Mouse (Mus musculus) embryo, embryonic 10 days (tissue): ENCODE data around the gene Gpc5.
A peak's percentile ranks its signal among the peaks of the same experiment; 100 is the strongest.
"Not testable (repeated sequence)": the region's sequence is repeated elsewhere in the genome, so short reads cannot be mapped to it uniquely, and the experiment has no call there.

Experiments used
- DNase-seq: peaks from one replicate; pipeline ENCODE4 v3.0.0-alpha.2; 2015; ENCODE audit warnings: low spot score

Gpc5 gene

GRCm38 (mm10) chr14:115092081-115092480, at the start of gene Gpc5:
TSS of gene Gpc5 (plus strand) at chr14:115092215.
- DNase-seq, result peak; percentile 88

- DNase-seq, result peak; percentile 18
These were observed 49.4 kb upstream of the Gpc5 start for GRCm38 (mm10) chr14:115042660-115043059.

GRCm38 (mm10) chr14:115044016-115044415, 48.0 kb upstream of the Gpc5 start:
- DNase-seq, result no peak

GRCm38 (mm10) chr14:115045712-115046111, 46.3 kb upstream of the Gpc5 start:
- no peak for DNase-seq

- DNase-seq, result peak; percentile 12
These were observed 44.7 kb upstream of the Gpc5 start for GRCm38 (mm10) chr14:115047316-115047715.

GRCm38 (mm10) chr14:115047990-115048862, 43.8 kb upstream of the Gpc5 start:
- DNase-seq, result peak; percentile 20

GRCm38 (mm10) chr14:115048863-115049566, 43.0 kb upstream of the Gpc5 start:
- peak; percentile 63 for DNase-seq

GRCm38 (mm10) chr14:115049831-115050230, 42.2 kb upstream of the Gpc5 start:
- DNase-seq, result no peak

- no peak for DNase-seq
These were observed 40.8 kb upstream of the Gpc5 start for GRCm38 (mm10) chr14:115051106-115051760.

- no peak for DNase-seq
These were observed 39.6 kb upstream of the Gpc5 start for GRCm38 (mm10) chr14:115052371-115052770.

GRCm38 (mm10) chr14:115054252-115054651, 37.8 kb upstream of the Gpc5 start:
- no peak for DNase-seq

- no peak for DNase-seq
These were observed 34.5 kb upstream of the Gpc5 start for GRCm38 (mm10) chr14:115057524-115057923.

- not testable (repeated sequence) for DNase-seq
These were observed 25.9 kb upstream of the Gpc5 start for GRCm38 (mm10) chr14:115066164-115066563.

- peak; percentile 71 for DNase-seq
These were observed 21.5 kb upstream of the Gpc5 start for GRCm38 (mm10) chr14:115070534-115070933.

- peak; percentile 63 for DNase-seq
These were observed 14.7 kb upstream of the Gpc5 start for GRCm38 (mm10) chr14:115077340-115077739.

GRCm38 (mm10) chr14:115078064-115078463, 14.0 kb upstream of the Gpc5 start:
- no peak for DNase-seq

- DNase-seq, result no peak
These were observed 10.1 kb upstream of the Gpc5 start for GRCm38 (mm10) chr14:115081728-115082502.

- DNase-seq, result no peak
These were observed 1.5 kb upstream of the Gpc5 start for GRCm38 (mm10) chr14:115090516-115090915.

GRCm38 (mm10) chr14:115092510-115092909, 495 bp downstream of the Gpc5 start:
- DNase-seq, result no peak

- no peak for DNase-seq
These were observed 937 bp downstream of the Gpc5 start for GRCm38 (mm10) chr14:115092952-115093351.

- DNase-seq, result no peak
These were observed 8.7 kb downstream of the Gpc5 start for GRCm38 (mm10) chr14:115100617-115101299.
